Mouse (Mus musculus): ENCODE results near the gene Rwdd4a.
A peak's percentile ranks its signal among the peaks of the same experiment; 100 is the strongest.

Gene Rwdd4a

DNA sequence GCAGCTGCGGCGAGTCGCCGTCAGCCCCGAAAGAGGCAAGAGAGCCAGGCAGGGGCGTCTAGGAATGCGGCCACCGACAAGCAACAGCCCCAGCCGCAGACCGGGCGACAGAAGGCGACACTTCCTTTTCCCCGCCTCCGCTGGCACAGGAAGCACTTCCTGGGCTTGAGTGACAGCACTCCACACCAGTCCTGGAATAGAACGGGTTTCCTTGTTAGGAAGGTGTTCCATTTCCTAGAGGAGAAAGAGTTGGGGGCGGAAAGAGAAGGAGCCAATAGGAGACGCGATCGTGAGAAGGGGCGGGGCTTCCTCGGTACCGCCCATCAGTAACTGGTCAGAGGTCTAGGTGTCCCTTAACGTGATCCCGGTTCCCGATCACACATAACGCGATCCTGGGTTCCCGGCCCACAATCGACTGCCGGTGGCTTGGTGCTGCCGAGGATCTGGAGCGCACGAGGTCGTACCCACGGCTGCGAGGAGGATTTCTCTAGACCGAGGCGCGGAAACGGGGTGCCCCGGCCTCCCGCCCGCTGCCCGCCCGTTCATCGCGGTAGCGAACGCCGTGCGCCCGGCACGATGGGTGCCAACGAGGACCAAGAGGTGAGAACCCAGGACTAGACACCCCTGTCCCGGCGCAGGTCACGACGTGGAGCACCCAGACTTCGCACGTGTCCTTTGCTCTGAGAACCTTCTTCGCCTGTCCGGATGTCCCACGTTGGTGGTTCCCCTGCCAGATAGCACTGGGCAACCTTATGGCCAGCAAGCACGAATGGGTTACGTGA is at the start of gene Rwdd4a, which contains the start of gene Trappc11:
TSS of gene Rwdd4a (plus strand) at position 321 of the 782 bp plus-strand sequence.
TSS of gene Trappc11 (minus strand) at position 127 of the 782 bp plus-strand sequence.
- DNase-seq (ENCODE audit: low spot score in 2 of 2): peak; percentile 87 to 91

DNA sequence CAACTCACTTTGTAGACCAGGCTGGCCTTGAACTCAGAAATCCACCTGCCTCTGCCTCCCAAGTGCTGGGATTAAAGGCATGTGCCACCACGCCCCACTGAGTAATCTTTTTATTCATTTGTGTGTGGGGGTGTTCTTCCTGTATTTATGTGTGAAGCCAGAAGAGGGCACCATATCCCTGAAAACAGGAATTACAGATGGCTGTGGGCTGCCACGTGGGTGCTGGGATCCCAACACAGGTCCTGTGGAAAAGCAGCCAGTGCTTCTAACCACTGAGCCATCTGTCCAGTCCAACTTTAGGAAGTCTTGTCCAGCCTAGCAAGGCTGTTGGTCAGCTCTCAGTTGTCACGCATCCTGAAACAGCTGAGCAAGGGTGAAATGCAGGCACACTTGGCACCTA is 46.2 kb upstream of the Rwdd4a start:
- no peak for DNase-seq (ENCODE audit: low spot score in 2 of 2)

DNA sequence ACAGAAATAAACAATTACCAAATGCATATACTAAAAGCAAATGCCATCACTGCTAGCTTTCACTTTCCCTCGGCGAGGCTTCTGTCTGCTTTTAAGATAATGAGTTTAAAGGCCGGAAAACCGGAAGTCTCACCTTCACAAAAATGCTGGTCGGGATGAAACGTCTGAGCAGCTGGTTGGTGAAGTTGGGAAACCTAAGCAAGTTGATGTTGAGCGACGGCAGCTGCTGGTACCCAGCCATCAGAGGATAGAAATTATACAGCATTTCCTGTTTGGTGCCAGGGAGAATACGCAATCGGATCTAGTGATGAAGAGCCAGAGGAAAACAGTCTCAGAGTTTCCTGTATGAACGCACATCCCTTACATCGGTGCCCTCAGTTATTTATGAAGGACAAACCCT is 40.4 kb upstream of the Rwdd4a start:
- DNase-seq (ENCODE audit: low spot score in 2 of 2): no peak

DNA sequence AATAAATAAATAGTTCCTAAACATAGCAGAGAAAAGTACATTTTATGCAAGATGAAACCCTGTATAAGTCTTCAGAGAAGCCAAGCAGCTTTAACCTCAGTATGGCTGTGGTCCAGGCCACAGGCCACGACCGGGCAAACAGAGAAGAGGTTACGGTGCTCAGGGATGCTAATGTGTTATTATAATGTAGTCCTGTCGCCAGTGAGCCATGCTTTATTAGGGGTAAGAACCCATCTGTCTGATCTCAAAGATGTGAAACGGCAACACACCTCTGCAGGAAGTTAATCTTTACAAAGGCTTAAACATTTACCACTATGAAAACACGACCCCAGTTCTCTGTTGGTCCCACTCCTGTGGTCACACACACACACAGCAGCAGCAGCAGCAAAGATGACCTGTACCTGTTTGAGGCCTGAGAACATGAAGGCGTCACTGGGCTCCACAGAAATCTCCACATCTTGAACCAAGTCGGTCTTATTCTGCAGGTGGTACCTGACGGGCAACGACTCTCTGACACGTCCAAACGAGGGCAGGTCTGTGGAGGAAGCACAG is 38.8 kb upstream of the Rwdd4a start:
- DNase-seq (ENCODE audit: low spot score in 2 of 2): no peak

DNA sequence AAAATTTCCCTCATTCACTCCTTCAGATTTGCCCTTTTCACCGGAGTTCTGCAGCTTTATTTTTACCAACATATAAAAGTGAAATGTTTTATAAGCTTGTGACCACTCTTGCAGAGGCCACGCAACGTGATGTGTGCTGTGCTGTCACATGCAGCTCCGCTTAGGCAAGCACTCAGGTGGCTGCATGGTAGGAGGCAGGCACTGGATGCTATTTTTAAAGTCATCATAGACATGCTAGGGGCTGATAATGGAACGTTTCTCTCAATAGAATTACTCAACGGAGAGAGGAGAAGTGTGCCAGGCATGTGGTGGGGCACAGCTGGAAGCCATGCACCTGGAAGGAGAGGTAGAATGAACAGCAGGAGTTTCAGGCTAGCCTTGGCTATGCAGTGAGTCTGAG is 38.0 kb upstream of the Rwdd4a start:
- no peak for DNase-seq (ENCODE audit: low spot score in 2 of 2)

DNA sequence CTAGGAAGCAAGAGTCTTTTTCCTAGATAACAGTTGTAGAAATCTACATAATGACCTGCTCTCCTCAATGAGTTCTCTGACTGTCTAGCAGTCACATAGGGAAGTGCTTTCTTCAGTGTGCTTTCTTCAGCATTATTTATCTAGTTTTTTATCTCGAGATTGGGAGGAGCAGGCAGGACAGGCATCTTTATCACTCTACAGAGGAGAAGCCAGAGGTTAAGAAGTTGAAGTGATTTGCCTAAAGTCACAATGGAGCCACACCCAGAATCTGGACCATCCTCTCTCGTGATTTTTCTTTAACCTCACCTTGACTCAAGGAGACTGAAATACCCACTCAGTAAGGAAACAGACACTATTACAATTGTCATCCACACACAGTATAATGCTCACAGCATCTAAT is 31.5 kb upstream of the Rwdd4a start:
- DNase-seq (ENCODE audit: low spot score in 2 of 2): no peak

DNA sequence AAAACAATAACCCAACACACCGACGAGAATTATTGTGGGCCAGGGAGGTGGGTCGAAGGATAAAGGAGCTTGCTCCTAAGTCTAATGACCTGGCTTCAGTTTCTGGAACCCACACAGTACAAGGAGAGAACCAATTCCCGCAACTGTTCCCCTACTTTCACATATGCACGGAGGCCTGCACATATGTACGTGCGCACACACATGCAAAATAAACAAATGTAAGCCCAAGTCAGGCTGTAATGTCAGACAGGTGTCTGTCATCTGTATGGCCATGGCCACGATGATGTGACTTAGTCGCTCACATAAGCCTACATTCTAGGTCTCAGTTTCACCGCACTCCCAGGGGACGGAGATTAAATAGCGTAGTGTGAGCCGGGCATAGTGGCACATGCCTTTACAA is 30.9 kb upstream of the Rwdd4a start:
- DNase-seq (ENCODE audit: low spot score in 2 of 2): no peak

DNA sequence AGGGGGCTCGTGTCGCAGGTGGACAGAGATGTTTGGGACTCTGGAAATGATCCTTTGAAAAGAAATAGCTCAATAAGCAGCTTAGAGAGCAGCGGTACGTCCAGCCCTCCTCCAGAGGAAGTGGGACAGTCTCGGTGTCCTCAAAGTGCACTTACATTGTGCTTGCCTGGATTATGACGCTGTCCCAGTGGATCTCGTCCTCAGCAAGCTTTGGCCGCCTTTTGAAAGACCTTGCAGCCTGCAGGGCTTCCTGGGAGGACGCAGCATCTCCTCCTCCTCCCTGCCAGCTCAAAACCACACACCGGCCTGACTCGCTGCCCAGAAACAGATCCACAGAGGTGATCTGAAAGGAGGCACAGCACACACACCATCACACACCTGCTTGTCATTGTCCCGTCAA is 28.0 kb upstream of the Rwdd4a start:
- DNase-seq (ENCODE audit: low spot score in 2 of 2): no peak

DNA sequence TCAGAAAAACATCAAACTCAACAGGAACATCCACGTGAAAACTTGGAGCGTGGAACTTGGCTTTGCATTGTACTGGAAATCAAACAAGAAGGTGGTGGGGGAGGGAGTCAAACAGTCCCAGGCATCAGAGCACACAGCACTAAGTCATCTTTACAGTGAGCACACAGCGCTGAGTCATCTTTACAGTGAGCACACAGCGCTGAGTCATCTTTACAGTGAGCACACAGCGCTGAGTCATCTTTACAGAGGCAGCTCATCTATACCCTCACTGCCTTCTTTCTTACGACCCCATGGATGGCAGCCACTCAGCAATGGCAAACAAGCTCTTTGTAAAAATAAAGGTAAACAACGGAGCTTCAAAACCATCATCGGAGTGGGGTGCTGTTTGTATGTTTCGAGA is 22.5 kb upstream of the Rwdd4a start:
- no peak for DNase-seq (ENCODE audit: low spot score in 2 of 2)

DNA sequence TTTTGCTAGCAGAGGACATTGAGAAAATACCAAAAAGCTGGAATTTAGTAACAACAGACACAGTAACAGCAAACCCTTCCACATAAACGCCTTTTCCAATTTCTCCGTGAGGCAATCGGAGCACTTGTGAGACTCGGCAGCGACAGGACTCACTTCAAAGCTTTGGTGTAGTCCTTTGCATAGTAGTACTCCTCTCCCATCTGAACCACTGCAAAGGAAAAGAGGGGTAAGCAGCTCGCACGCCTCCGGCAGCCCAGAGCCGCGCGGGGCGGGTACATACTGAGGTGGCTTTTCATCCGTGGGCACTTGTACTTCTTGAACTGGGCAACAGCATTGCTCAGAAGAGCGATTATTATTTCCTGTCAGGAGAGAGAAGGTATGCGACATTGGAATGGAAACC is 19.9 kb upstream of the Rwdd4a start:
- DNase-seq (ENCODE audit: low spot score in 2 of 2): no peak

DNA sequence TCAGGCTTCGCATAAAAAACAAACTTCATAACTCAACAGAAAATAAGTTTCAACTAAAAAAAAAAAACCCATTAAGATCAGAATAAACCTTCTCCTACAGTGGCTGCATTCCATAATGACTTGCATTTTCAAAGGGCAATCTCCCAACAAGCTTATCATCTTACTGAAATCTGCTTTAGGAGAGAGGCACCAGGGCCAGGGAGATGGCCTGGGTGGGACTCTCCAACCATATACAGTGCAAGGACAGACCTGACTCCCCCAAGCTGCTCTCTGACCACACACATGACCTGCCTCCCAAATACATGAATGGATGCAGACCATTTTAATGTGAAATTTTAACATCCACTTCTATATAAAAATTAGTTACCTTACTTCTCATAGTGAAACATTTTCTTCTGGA is 5.4 kb upstream of the Rwdd4a start:
- DNase-seq (ENCODE audit: low spot score in 2 of 2): no peak

DNA sequence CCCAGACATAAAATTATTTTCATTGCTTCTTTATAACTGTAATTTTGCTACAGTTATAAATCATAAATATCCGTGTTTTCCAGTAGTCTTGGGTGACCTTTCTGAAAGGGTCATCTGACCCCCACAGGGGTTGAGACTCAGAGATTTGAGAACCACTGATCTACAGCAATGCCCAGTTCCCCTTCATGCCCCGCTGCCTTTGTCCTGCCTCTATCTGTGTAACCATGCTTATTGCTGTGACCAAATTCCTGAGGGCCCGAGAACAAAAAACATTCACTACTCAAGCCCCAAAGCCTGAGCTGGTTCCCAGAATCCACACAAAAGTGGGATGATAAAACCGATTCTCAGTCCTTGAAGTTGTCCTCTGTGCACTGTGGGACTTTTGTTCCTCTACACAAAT is 4.9 kb downstream of the Rwdd4a start:
- no peak for DNase-seq (ENCODE audit: low spot score in 2 of 2)

DNA sequence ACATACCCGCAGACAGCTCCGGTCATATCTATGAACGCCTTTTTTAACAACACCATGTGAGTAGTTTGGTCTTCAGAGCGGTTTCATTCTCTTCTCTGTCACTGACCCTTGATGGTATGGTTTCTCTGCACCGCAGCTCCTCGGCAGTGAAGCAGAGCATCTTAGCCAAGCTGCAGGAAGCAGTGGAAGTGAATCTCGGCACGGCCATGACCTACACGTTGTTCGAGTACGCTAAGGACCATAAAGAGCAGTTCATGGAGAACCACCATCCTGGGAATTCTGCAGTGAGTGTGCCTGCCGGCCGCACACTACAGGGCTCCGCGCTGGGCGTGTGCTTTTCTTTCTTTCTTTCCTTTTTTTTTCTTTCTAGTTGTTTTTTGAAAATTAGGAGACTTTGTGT is 9.3 kb downstream of the Rwdd4a start:
- no peak for DNase-seq (ENCODE audit: low spot score in 2 of 2)

DNA sequence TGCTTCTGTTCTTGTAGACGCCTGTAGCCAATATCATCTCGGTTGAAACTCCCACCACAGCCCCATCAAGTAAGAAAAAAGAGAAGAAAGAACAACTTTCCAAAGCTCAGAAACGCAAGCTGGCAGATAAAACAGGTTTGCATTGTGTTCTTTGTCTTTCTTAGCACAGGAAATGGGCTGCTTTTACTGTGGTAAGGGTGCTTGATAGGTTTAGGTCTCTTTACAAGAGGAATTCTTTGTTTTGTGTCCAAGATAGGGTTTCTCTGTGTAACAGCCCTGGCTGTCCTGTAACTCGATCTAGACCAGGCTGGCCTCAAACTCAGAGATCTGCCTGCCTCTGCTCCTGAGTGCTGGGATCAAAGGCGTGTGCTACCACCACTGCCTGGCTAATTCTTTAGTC is 10.6 kb downstream of the Rwdd4a start:
- no peak for DNase-seq (ENCODE audit: low spot score in 2 of 2)

DNA sequence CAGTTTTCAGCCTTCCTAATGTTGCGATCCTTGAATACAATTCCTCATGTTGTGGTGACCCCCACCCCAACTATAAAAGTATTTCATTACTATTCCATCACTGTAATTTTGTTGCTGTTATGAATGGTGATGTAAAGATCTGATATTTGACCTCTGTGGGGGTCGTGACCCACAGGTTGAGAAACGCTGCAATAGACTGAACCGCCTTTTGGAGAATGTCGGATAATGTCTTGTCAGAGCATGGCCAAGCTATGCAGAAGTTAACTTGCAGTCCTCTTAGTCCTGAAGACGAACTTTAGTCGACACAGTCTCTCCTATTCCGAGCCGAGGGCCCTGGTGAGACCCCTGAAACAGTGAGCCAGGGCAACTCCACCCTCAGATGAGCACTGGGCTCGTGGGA is 13.6 kb downstream of the Rwdd4a start:
- no peak for DNase-seq (ENCODE audit: low spot score in 2 of 2)

DNA sequence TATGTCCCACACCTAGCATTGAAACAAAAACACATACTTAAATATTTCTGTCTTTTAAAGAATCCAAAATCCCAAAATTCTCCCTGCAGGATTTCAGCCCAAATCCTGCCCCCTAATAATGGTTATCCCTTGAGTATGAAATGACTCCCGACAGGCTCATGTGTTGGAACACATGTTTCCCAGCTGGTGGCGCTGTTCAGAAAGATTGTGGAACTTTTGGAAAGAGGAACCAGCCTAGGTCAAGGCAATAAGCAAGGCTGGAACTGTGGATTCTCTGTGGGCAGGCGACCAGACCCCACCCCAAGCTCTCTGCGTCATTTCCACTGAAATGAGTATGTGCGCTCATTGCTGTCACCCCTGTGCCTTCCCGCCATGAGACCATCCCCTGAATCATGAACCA is 20.1 kb downstream of the Rwdd4a start:
- DNase-seq (ENCODE audit: low spot score in 2 of 2): no peak

DNA sequence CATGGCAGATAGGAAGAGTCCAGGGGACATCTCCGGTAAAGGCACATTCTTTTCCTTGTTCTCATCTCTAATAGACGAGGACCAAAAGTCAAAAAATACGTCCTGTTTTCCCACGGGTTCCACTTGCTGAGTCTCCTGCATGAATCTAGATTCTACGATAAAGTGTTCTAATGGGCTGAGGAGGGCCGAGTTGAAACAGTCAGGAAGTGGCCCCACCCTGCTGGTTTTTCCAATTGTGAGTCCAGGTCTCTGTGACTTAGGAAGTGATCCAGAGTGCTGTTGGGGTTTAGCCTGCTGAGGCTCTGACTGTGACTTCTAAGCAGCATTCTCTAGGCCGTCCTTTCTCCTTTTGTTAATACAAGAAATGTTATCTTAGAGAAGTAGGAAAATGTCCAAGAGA is 23.0 kb downstream of the Rwdd4a start:
- DNase-seq (ENCODE audit: low spot score in 2 of 2): no peak

DNA sequence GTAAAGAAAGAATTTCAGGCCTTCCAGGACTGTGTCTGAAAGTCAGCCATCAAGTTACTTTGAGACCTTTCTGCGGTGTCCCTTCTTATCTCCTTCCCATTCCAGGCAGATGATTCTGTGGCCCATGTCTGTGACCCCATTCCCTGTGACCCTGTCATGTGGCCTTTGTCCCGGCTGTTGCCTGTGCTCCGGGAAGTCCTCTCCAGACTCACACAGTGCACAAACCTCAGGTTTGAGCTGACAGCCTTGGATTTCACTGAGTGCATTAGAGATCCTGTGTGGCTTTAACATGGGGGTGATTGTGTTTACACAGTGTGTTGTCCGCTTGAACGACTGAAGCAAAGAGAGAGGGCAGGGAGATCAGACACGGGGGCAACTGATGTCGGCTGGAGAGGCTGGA is 24.8 kb downstream of the Rwdd4a start:
- DNase-seq (ENCODE audit: low spot score in 2 of 2): no peak

DNA sequence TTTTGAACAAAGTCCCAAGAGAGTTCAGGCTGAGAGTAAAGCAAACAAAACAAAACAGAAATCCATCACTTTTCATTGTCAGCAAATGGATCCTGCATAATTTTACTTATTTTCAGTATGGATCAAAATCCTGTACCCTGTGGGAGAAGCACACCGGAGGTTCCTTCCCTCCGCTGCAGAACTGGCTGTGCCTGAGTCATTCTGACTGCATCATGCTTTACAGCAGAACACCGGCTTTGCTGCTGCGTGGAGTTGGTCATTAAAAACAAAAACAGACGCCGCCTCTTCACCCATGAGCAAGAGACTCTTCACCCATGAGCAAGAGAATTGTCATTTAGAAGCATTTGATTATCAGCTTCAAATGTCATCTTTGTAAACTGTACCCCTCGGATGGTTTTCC is 27.3 kb downstream of the Rwdd4a start:
- DNase-seq (ENCODE audit: low spot score in 2 of 2): no peak

DNA sequence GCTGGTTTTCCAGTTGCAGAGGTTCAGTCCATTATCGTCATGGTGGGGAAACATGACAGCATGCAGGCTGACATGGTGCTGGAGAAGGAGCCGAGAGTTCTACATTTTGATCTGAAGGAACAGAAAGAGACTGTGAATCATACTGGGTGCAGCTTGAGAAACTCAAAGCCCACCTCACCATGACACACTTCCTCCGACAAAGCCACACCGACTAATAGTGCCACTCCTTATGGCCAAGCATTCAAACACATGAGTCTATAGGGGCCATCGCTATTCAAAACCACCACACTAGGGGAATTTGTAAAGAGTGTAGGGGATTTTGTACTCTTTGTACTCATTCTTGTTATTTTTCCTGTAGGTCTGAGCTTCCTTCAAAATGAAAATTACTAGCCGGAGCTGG is 33.1 kb downstream of the Rwdd4a start:
- no peak for DNase-seq (ENCODE audit: low spot score in 2 of 2)

DNA sequence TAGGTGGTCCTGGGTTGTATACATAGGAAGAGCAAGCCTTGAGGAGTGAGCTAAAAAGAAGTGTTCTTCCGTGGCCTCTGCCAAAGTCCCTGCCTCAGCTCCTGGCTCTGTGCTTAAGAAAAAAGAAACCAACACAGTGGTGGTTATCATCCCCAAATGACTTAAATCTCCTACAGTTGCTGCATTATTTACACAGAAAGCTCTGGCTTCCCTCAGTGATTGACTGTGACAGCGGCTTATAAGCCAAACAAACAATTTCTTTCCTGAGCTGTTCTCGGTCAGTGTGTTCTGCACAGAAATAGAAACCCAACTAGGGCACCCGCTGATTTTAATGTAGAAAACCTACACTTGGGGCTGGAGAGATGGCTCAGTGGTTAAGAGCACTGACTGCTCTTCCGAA is 34.6 kb downstream of the Rwdd4a start:
- DNase-seq (ENCODE audit: low spot score in 2 of 2): no peak

DNA sequence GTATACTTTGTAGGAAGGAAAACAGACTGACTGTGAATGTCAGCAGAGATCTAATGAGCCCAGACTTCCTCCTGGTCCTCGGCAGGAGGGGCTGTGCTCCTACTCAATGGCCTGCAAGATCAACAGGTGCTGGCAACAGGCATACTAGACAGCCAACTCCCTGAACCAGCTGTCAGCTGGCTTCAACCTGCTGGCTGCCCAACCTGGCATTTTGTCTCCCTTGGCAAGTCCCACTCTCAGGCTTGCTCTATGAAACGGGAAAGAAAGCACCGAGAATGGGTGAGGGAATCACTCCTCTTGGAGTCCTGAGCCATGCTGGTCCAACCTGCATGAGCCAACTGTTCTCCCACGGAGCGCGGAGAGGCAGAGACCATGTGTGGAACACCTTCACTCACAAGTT is 36.7 kb downstream of the Rwdd4a start:
- no peak for DNase-seq (ENCODE audit: low spot score in 2 of 2)

DNA sequence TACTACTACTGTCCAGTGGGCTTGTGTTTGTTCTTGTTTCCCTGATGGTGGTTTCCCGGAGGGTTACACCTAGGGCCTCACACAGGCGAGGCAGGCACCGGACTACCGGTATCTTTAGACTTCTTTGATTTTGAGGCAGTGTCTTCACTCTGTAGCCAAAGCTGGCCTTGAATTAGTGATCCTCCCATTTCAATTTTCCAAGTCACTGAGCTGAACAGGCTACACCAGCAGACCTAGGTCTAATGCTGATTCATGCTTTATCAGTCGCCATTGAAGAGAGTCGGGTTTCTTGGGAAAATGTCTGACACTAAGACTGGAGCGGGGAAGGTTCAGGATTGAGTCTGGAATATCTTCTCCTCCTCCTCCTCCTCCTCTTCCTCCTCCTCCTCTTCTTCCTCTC is 40.0 kb downstream of the Rwdd4a start:
- DNase-seq (ENCODE audit: low spot score in 2 of 2): no peak

DNA sequence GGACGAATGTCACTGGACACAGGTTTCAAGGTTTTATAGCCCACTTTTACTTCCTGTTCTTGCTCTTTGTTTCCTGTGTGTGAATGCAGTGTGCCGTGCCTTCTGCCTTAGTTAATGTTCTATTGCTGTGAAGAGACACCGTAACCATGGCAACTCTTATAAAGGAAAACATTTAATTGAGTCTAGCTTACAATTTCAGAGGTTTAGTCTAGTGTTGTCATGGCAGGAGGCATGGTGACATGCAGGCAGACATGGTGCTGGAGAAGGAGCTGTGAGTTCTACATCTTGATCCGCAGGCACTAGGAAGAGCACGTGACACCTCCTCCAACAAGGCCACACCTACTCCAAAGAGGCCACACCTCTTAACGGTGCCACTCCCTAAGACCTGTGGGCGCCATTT is 48.0 kb downstream of the Rwdd4a start:
- no peak for DNase-seq (ENCODE audit: low spot score in 2 of 2)
